Mouse (Mus musculus): ENCODE measurements around the gene Gm8765. TPM values are rescaled to one million over a fixed set of nuclear protein-coding genes. Genes with fewer than 3 reads are reported as not detected.
"Not testable (repeated sequence)": the region's sequence is repeated elsewhere in the genome, so short reads cannot be mapped to it uniquely, and the experiment has no call there.

Gene Gm8765
- total RNA-seq (2021) (not detected), polyA plus RNA-seq (2012; rRNA removed) (not detected in 2 replicates)
- long read RNA-seq: 0 reads

DNA sequence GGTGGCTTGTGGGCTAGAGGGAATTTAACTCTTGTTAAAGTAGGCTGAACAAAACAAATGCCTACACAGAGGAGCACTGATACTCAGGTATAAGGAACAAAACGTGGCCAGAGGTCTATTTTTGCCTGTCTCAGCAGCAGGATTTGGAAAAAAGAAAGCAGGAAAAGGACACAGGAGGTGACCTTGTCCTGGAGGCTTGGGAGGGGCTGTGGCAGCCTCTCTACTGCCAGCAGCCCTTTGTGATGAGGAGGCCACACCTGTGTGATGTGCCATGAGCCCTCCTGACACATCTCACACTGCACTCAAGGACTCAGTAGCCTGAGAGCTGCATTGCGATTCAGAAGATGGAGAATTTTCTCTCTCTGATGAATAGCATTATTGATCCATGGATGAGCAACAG, at the start of gene Gm8765:
Gene Gm8765 (plus strand): TSS at position 301 of the 400 bp plus-strand sequence.
- H3K36me3 ChIP-seq (ENCODE audit: control insufficient read depth, insufficient read depth, low read length); DNase-seq; H3K79me2 ChIP-seq (replicated peaks; ENCODE audit: control insufficient read depth, insufficient read depth, low read length); H3K4me3 ChIP-seq; H3K9ac ChIP-seq (ENCODE audit: low read depth, low read length); H3K27me3 ChIP-seq (ENCODE audit: control insufficient read depth, insufficient read depth, low read length); H3K4me1 ChIP-seq (ENCODE audit: control insufficient read depth, insufficient read depth, low read length); intact Hi-C loops (cut with DNase I); H3K27ac ChIP-seq: not testable (repeated sequence)
- 45% methylated on average over 2 of the region's 2 CpGs for WGBS

DNA sequence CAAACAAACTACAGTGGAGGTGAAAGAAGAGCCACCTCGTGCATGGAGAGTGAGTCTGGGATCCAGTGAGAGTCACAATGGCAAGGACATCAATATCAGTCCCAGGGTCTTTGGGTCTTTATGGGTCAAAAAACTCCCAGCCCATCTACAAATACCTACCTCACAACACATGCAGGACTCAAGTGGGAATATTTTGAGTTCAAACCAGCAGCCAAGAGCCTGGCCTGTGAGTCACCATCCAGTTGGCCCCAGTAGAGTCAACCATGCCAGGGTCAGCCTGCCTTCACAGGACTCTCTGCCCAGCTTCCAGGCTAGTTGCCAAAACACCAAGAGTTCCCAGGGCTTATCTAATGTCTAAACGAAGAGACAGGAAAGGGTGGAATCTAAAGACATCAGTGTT, 49.3 kb upstream of the Gm8765 start:
- H3K4me3 ChIP-seq; H3K27me3 ChIP-seq (ENCODE audit: control insufficient read depth, insufficient read depth, low read length); H3K36me3 ChIP-seq (ENCODE audit: control insufficient read depth, insufficient read depth, low read length); intact Hi-C loops (cut with DNase I); H3K4me1 ChIP-seq (ENCODE audit: control insufficient read depth, insufficient read depth, low read length); H3K9ac ChIP-seq (ENCODE audit: low read depth, low read length); H3K27ac ChIP-seq; H3K79me2 ChIP-seq (replicated peaks; ENCODE audit: control insufficient read depth, insufficient read depth, low read length): not testable (repeated sequence)
- whole genome bisulfite sequencing: 38% methylated on average over 2 of the region's 2 CpGs
- peak in 1 of 2 experiments; percentile 10 for DNase-seq

- intact Hi-C loops (cut with DNase I); H3K36me3 ChIP-seq (ENCODE audit: control insufficient read depth, insufficient read depth, low read length); H3K4me3 ChIP-seq; H3K79me2 ChIP-seq (replicated peaks; ENCODE audit: control insufficient read depth, insufficient read depth, low read length); H3K27ac ChIP-seq; DNase-seq; H3K27me3 ChIP-seq (ENCODE audit: control insufficient read depth, insufficient read depth, low read length); H3K9ac ChIP-seq (ENCODE audit: low read depth, low read length); H3K4me1 ChIP-seq (ENCODE audit: control insufficient read depth, insufficient read depth, low read length): not testable (repeated sequence)
- peak; percentile 17; the same call in 1 of the 2 replicates for TF ChIP-seq CTCF (IDR thresholded peaks at IDR 0.05)
These were observed 52.2 kb downstream of the Gm8765 start for GRCm38 (mm10) chr13:50750282-50750681.

DNA sequence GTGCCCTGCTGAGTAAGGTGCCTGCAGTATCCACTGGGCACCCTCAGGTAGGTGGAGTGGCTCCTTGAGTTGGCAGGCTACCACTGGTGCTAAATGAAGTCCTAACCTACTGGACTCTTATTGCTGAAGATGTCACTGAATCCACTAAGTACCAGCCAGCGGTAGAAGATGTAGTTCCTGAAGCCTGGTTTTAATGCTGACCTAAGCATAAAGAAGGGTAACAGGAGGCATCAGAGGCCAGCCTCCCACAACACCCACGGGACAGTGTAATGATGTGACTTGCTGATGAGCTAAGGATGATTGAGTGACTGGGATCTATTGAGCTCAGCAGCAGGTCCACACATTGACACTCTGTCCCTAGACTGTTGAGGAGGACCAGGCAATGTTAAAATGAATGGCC, 53.6 kb downstream of the Gm8765 start:
- Histone ChIP-seq H3K4me3 (no peak overlapping the region), H3K27me3 (ENCODE audit: control insufficient read depth, insufficient read depth, low read length) (no peaks in the 10 kb centered on the region), H3K79me2 (replicated peaks; ENCODE audit: control insufficient read depth, insufficient read depth, low read length) (no peaks in the 10 kb centered on the region), H3K4me1 (ENCODE audit: control insufficient read depth, insufficient read depth, low read length) (no peaks in the 10 kb centered on the region), H3K27ac (no peak overlapping the region), H3K36me3 (ENCODE audit: control insufficient read depth, insufficient read depth, low read length) (no peaks in the 10 kb centered on the region), H3K9ac (ENCODE audit: low read depth, low read length) (no peak overlapping the region)
- intact Hi-C loops (cut with DNase I): no loop called here
- no peak for DNase-seq
- 83% methylated on average over 2 of the region's 2 CpGs for WGBS
- no peak for TF ChIP-seq EP300 (IDR thresholded peaks at IDR 0.05; ENCODE audit: insufficient read depth, low read depth, low read length)
- TF ChIP-seq CTCF (IDR thresholded peaks at IDR 0.05): no peak
- TF ChIP-seq POLR2A (IDR thresholded peaks at IDR 0.05; ENCODE audit: insufficient read depth, low read depth, low read length): no peak

GRCm38 (mm10) chr13:50752961-50753360, 54.8 kb downstream of the Gm8765 start:
- H3K27ac ChIP-seq; intact Hi-C loops (cut with DNase I); H3K4me3 ChIP-seq; H3K4me1 ChIP-seq (ENCODE audit: control insufficient read depth, insufficient read depth, low read length); H3K9ac ChIP-seq (ENCODE audit: low read depth, low read length); H3K27me3 ChIP-seq (ENCODE audit: control insufficient read depth, insufficient read depth, low read length); H3K79me2 ChIP-seq (replicated peaks; ENCODE audit: control insufficient read depth, insufficient read depth, low read length); DNase-seq; H3K36me3 ChIP-seq (ENCODE audit: control insufficient read depth, insufficient read depth, low read length): not testable (repeated sequence)

Small RNA genes lying within 50 kb of the gene (microRNA-seq; reads per million reads assigned to microRNA genes)
- 0 reads per million in 2 experiments for gene Gm23952

Other genes starting within 250 kb of the Gm8765 start
- not detected for gene Nutm2, start 231.0 kb upstream of the Gm8765 start, total RNA-seq (2021)
- not detected in 2 replicates for gene Nutm2, start 231.0 kb upstream of the Gm8765 start, polyA plus RNA-seq (2012; rRNA removed)
- not detected for gene Gm904, start 55.1 kb upstream of the Gm8765 start, total RNA-seq (2021)
- not detected in 2 replicates for gene Gm904, start 55.1 kb upstream of the Gm8765 start, polyA plus RNA-seq (2012; rRNA removed)

All from heart, adult 2 months (tissue).